Mouse (Mus musculus) lung, postnatal 25 days (tissue): Measurements from ENCODE around the gene Pnkp.
A peak's percentile ranks its signal among the peaks of the same experiment; 100 is the strongest.

Source experiments
- DNase-seq: peaks from one replicate; pipeline ENCODE4 v3.0.0; 2022; ENCODE audit warnings: low spot score

Gene Pnkp

DNA sequence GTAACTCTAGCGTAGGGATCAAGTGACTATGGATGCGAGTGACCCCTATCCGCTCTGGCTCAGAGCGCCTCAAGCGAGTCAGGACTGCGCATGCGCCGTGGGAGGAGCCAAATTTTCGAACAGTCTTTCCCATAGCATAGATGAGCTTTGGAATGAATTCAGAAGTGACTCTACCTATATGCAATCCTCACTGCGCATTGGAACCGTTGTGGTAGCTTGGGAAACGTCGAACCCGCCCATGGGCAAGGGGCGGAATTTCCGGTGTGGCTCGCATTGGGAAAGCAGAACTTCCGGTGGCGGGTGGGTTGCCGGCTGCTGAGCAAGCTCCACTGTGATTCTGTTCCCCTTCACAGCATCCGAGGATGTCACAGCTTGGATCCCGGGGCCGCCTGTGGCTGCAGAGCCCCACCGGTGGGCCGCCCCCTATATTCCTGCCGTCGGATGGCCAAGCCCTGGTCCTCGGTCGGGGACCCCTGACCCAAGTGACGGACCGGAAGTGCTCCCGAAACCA is at the start of gene Pnkp:
Gene Pnkp (plus strand): TSS at position 98 of the 511 bp plus-strand sequence.
- peak; percentile 84 for DNase-seq

DNA sequence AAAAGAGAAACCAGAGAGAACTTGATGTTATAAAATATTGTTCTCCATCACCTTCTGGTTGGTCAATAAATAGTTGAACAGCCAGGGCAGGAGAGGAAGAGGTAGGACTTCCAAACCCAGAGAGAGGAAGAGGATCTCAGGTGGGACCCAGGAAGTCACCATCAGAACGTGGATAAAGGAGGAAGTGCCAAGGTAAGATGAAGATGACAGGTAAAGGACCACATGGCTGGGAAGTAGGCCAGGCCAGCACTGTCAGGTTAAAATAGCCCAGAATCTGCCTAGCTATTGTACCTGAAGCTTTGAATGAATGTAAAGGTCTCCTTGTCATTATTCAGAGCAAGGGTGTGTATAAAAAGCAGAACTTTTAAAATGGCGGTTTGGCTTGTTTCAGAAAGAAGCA is 48.0 kb upstream of the Pnkp start:
- DNase-seq = no peak

DNA sequence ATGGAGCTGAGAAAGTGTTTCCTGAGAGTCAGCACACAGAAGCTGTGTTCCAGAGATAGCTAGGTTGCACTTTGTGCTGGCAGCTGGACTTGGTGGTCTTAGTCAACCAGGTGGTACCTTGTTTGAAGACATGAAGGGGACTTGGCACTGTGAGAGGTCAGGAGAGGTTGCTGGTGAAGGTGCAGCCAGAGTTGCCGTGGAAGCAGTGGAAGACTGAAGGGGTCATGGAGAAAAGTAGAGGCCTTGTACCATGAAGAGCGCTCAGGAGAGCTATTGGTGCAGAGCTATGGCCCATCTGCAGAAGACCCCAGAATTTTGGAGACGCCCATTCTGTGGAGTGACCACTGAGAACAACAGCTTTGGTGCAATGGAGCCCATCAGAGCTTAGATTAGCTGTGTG is 47.5 kb upstream of the Pnkp start:
- DNase-seq = no peak

DNA sequence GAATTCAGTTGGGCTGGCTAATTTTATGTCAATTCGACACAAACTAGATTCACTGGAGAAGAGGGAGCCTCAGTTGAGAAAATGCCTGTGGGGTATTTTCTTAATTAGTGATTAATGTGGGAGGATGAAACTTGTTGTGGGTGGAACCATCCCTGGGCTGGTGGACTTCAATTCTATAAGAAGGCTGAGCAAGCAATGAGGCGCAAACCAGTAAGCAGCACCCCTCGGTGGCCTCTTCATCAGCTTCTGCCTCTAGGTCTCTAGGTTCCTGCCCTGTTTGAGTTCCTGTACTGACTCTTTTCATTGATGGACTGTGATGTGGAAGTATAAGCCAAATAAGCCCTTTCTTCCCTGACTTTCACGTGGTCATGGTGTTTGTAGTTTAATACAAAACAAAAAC is 46.6 kb upstream of the Pnkp start:
- no peak for DNase-seq

DNA sequence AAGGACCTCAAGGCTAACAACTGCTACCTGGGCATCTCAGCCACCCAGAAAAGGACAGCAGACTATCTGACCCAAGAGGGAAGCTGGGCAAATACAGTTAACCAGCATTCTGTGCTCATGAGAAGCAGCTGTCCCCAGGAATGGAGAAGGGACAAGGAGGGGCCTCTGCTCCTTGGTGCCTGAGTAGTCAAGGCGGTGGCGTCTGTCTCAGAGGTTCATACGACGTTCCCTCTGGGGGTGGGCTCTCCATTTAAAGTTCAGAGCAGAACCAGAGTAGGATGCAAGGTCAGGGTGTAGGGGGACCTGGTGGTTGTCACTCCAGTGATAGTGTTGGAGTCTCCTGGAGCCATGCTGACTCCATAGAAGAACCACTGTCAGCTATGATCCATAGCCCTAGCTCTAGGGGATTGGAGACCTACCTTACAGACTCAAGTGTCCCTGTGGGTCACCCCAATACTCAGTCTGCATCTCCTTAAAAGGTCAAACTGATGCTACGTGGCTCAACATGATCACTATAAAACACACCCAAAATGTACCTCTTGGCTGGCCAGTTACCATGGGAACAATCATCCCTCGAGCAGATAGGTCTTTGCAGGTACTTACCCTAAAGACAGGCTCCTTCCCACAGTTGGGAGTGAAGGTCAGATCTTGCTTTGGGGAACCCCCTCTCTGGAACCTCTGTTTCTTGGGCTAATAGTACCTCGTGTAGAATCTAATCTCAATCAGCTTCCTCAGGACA is 46.0 kb upstream of the Pnkp start:
- no peak for DNase-seq

DNA sequence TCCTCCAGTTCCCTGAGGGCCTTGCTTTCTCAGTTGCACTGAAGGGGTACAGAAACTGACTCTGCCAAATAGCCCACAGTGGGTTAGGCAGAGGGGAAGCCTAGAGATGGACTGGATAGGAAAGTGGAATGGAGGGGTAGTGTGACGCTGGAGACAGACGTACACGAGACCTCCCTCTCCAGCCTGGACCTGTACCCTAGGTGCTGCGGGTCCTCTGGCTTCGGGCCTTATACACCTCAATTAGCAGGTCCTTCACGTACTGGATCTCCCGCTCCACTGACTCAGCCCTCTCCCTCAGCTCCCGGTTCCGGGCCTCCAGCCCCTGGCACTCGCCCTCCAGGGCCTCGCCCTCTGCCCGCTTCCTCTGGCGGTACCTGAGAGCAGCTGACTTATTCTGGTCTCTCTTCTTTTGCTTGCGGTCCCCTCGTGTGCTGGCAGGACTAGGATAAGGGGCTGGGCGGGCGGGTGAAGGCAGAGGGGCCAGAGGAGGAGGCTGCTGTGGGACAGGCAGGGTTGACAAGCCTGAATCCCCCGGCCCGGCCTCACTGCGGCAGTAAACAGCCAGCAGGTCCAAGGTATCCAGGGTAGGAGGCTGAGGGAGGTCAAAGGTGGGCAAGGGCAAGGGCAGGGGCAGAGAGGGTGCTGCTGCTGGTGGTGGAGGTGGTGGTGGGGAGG is 44.2 kb upstream of the Pnkp start:
- DNase-seq = no peak

DNA sequence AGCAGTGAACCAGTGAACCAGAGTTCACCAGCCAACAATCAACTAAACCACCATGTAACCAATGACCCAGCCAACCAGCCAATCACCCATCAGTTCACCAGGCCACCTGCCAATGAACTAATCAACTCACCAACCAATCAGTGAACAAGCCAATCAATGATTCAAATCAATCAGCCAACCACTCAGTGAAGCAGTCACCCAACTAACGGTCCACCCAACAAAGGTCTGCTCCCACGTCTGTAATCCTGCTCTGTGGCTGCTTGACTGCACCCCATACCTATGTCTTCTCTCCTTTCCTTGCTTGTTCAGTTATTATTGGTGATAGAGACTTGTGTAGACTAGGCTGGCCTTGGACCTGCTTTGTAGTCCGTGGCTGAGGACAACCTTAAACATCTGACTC is 43.0 kb upstream of the Pnkp start:
- DNase-seq = no peak

DNA sequence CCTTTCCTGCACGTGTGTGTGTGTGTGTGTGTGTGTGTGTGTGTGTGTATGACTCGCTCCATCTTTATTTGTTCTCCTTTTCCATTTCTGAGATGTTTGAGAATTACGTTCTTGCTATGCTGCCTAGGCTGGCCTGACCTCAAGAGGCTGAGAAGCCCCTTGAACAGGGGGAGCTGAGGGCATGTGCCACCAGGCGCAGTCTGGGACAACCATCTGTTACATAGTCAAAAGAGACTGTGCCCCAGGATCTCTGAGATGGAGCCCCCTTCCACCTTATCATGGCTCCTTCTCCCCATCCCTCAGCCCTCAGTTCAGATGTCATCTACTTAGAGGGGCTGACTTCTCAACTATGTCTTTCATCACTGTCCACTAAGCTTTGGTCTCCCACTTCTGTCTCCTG is 42.5 kb upstream of the Pnkp start:
- no peak for DNase-seq

DNA sequence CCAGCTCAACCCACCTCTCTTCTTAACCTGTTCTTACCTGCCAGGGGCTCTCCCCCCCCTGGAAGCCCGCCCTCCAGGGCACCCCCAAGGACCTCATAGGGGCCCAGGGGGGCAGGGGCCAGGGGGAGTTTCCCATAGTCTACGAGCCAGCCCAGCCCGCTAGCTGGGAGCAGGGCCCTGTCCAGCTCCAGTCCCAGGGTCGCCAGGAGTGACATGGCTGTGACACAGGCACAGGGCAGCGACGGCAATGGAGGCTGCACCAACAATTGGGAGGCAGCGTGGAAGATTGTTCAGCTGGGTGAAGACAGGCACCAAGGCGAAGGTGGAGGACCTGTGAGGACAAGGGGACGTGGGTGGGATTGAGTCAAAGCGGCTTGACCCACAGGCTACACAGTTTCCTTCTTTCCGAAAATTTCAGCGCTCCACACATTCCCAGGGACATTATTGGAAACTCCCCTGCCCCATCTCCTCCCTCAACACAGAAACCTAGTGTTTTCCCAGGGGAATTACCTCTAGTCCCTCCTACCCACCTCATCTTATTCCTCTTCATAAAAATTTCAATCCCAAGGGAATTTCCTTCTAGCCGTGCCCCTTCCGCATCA is 41.9 kb upstream of the Pnkp start:
- no peak for DNase-seq

DNA sequence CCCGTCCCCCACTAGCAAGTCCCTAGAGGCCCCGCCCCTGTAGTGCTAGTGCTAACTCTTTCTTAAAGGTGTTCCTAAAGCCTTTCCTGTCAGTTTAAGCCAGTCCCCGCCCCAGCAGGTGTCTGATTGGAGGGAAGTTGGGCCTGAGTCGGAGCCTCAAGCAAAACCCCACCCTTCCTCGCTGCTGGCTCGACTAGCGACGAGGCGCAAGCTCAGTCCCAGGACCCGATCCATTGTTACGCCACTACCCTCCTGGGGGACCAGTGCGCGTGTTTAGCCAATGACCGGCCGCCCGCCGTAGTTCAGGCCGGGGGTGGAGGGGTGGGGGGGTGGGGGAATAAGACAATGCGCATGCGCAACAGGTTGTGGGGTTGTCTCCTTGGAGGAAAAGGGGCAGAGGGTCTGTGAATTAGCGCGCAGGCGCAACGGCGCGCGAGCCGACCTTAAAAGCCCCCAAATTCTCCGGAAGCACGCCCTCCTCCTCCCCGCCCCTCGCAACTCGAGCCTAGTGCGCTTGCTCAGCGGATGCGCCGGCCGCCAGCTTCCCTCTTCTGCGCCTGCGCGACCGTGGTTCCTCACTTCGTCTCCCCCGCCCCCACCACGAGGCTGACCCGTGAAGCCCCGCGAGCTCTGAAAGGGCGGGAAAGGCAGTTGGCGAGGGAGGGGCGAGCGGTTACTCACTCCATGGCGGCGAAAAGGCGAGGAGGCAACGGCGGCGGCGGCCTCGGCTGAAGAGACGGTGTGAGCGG is 41.0 kb upstream of the Pnkp start, which contains the start of the genes Nup62 and Il4i1:
Gene Nup62 (plus strand): TSS at position 368 of the 749 bp plus-strand sequence.
Gene Il4i1 (plus strand): TSS at position 667 of the 749 bp plus-strand sequence.
- DNase-seq = peak; percentile 99

DNA sequence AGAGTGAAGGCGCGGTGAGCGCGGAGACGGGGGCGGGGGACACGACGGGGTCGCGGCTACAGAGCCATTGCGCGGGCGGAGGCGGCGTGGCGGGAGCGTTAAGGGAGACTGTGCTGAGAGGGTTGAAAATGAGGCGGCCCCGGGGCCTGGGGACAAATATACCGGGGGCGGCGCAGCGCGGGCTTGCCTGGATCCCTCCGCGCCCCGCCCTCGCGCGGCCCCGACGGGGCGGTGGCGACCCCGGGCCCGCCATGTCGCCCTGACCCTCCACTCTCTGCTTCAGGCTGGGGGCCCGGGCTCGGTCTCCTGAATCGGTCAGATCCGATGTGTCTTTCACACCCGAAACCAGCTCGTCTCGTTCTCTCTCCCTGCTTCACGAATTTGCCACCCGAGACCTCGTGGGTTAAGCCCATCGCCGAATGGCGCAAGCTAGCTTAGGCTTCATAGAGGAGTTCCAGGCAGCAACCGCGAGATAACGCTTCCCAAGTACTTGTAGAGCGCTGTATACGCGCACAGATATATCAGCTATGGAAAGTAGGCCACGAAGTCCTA is 40.4 kb upstream of the Pnkp start, which contains the start of gene Atf5:
Gene Atf5 (minus strand): TSS at position 189 of the 552 bp plus-strand sequence.
- DNase-seq = peak; percentile 39

DNA sequence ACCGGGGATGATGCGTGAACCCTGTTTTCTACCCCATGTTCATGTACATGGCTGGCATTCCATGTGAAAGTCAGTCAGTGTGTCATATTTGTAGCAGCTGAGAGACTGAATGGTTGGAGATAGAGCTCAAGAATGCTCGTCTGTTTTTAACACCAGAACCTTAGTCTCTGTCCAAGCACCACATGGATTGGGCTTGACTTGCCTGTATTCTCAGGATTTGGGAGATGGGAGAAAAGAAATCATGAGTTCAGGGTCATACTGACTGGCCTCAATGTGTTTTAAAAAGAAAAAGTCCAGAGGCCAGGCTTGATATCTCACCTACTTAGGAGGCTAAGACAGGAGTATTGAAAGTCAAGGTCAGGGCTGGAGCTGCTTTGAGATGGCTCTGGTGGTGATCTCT is 39.5 kb upstream of the Pnkp start:
- no peak for DNase-seq

DNA sequence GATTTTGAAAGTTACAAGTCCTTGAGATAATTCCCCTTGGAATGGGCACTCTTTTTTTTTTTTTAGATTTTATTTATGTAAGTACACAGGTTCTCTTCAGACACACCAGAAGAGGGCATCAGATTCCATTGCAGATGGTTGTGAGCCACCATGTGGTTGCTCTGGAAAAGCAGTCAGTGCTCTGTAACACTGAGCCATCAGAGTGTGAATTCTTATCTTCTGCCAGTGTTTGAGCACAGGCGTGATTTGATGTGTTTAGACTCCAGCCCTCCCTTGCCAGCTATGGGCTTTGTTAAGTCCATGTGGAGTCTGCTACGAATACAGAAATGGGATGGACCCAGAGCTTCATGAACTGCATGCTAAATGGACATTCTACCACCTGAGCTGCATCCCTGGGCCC is 38.8 kb upstream of the Pnkp start:
- peak; percentile 43 for DNase-seq

DNA sequence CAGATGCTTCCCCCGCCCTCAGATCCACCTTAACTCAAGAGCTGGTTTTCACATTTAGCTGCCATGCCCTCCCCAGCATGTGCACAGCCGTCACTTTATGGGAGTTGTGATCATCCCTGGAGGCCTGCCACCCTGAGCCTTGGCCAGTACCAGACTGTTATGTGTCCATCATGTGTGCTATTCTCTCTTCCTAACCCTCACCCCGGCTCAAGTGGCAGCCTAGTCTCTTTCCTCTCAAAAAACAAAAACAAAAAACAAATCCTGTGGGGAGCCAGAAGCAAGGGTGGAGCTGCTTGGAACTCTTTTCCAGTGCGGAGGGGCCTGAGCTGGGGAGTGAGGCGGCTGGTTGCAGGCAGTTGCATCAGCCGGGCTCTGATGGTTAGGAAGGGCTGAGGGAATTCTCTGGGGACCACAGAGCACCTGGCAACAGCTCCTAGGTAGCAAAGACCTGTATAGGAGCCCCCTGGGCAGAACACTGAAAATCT is 38.1 kb upstream of the Pnkp start:
- no peak for DNase-seq

DNA sequence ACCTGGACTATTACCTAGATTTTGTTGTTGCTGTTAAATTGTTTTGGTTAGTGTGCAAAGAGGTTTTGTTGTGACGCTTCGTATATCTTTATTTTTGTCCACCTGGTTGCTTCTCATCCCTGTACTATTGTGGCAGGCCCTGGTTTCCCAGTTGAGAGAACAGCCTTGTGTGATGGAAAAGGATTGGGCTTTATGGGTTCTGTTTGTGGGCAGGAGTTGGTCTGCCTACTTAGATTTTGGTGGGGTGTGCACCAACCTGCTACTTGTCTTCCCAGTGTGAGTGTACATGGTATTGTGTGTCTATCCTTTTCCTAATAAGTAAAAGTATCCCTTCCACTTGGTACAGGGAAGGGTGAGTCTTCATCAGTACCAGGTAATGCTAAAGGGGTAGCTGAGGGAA is 37.5 kb upstream of the Pnkp start:
- no peak for DNase-seq

DNA sequence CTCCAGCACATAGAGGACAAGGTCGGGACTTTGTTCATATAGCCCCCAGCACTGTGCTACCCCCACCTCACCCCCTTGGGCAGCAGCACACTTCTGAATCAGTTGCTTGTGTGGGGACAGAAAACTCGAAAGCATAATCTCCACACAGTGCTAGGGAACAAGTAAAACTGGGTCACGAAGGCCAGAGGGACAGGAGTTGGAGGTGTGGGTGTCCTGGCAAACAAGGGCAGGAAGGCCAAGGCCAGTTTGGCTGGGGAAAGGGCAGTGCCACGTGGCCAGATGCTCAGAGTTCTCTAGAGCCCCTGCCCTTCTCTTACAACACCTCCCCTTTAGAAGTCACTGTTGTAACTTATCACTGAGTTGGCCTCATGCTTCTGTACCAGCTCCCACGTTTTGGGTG is 37.1 kb upstream of the Pnkp start:
- no peak for DNase-seq

DNA sequence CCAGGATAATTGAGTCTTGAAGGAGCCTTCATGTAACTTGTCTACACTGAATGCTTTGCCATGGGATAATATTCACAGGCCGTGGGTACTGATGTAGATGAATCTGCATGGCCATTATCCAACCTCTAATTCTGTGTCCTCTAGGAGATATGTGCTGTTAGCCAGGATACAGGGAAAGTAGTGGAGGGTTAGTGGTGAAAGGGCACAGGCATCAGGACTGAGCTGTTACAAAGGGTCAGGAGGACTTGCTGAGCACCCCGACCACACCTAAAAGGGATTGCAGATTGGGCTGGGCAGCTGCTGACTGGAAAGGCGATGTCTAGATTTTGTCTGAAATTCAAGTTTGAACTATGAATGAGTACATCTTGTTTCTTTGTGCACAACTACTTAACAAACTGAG is 36.4 kb upstream of the Pnkp start:
- DNase-seq = no peak

DNA sequence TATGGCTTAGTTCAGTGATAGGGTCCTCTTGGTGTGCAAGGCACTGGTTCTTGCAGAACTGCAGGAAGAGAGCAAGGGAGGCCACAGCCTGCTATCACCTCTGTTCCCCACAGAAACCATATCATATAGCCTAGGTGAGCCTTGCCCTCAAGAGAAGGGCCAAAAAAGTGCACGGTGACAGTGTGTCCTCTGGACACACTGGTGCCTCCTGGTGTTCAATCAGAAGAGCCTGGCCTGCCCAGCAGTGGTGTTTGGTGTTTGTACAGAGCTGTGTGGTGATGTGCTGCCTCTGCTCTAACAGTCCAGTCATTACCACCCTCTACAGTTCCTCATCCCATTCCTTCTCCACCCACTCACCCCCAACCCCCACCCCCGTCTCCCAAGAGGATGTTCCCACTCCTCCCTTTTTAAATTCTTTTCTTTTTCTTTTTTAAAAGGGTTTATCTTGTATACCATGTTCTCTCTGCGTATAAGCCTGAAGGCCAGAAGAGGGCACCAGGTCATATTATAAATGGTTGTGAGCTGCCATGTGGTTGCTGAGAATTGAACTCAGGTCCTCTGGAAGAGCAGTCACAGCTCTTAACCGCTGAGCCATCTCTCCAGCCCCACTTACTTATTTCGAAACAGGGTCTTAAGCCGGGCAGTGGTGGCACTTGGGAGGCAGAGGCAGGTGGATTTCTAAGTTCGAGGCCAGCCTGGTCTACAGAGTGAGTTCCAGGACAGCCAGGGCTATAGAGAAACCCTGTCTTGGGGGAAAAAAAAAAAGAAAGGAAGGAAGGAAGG is 35.1 kb upstream of the Pnkp start:
- DNase-seq = no peak

DNA sequence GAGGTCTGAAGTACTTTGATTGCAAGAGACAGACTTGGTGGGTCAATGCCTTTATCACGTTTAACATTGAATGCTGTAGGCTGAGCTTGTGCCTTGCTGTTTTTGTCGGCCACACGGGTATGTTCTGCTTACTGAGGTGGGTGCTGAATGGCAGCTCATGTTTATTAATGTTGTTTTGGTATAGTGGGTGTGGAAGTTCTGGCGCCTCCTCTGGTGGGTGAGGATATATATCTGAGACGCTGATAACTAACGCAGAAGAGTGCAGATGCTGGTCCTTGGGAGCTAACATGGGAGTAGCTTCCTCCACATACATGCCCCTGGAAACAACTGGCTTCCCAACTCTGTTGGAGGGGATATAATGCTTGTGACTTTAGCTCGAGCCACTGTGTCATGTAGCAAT is 33.5 kb upstream of the Pnkp start:
- no peak for DNase-seq

DNA sequence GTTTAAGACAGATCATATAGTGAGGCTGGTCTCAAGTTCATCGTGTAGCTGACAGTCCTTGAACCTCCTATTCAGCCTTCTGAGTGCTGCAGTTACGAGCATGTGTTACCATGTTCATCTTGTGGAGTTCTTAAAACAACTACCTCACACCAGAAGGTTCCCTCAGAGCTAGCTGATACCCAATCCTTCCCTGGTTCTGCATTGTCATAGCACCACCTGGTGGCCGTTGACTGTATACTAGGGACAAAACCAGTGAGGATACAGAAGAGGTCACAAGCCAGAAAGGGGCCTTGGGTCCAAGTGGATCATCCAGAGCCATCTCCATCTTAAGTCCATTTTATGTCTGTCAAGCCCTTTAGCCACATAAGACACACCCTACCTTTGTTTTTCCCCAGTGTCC is 32.1 kb upstream of the Pnkp start:
- peak; percentile 82 for DNase-seq

DNA sequence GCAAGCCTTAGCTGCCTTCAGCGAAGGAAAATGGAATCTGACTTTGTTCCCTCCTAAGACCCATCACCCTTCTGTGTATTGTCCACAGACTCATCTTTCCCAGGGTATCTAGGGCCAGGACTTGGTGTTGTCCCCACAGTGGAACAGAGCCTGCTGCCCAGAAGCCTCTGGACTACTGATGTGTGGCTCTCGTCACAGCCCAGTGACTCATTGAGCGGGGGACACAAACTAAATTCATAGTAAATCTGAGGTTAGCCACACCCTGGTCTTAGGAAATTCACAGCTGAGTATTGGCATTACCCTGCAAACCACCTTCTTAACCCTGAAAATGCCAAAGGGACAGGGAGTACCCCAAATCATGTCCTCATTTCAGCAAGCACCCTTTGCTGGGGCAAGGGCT is 30.2 kb upstream of the Pnkp start:
- DNase-seq = no peak
